Mouse (Mus musculus) embryonic facial prominence, embryonic 15.5 days (tissue): ENCODE measurements around the gene H2-Oa. TPM values are rescaled to one million over a fixed set of nuclear protein-coding genes. Genes with fewer than 3 reads are reported as not detected.

Source experiments
- ATAC-seq: fragments of 200-750 bp; cut with Nextera tagmentation; 2 replicates; pipeline ENCODE4 v1.8.0; 2017; ENCODE audit warnings: low read depth, moderate TSS enrichment; ENCODE audit not compliant: insufficient number of reproducible peaks, low FRiP score, low TSS enrichment
- H3K27ac ChIP-seq: fragments of 300-500 bp; sonication (generic); replicated peaks from 2 replicates; pipeline ENCODE4 v1.5.1; 2015; ENCODE audit warnings: mild to moderate bottlenecking, inconsistent platforms
- H3K27me3 ChIP-seq: fragments of 300-500 bp; sonication (generic); 2 replicates; pipeline ENCODE4 v1.6.1; 2015; ENCODE audit warnings: inconsistent platforms
- H3K36me3 ChIP-seq: fragments of 300-500 bp; sonication (generic); 2 replicates; pipeline ENCODE4 v1.6.1; 2015; ENCODE audit warnings: mild to moderate bottlenecking, inconsistent platforms
- H3K4me1 ChIP-seq: fragments of 300-500 bp; sonication (generic); 2 replicates; pipeline ENCODE4 v1.6.1; 2015; ENCODE audit warnings: inconsistent platforms
- H3K4me2 ChIP-seq: fragments of 300-500 bp; sonication (generic); replicated peaks from 2 replicates; pipeline ENCODE4 v1.6.1; 2015; ENCODE audit warnings: mild to moderate bottlenecking, inconsistent platforms
- H3K4me3 ChIP-seq: fragments of 300-500 bp; sonication (generic); replicated peaks from 2 replicates; pipeline ENCODE4 v1.5.1; 2015; ENCODE audit warnings: mild to moderate bottlenecking, inconsistent platforms
- H3K9ac ChIP-seq: fragments of 300-500 bp; sonication (generic); 2 replicates; pipeline ENCODE4 v1.6.1; 2015; ENCODE audit warnings: inconsistent platforms
- H3K9me3 ChIP-seq: fragments of 300-500 bp; sonication (generic); replicated peaks from 2 replicates; pipeline ENCODE4 v1.6.1; 2016; ENCODE audit warnings: inconsistent platforms
- WGBS: fragments of 180-500 bp; shearing (Covaris S2); methylation state at CpG from one replicate; pipeline ENCODE4 v1.1.7; 2015; 5-methylcytosine and 5-hydroxymethylcytosine counted together
- polyA plus RNA-seq: library from polyadenylated mRNA; unstranded; fragments of >200 nt; fragmentation: Nextera tagmentation; extraction: Ambion mirVana; gene quantifications from 2 replicates; pipeline ENCODE4 v1.2.1, GENCODE M21; 2015

The H2-Oa gene
- polyA plus RNA-seq: 0.54 and 0.89 TPM in 2 replicates

- H3K36me3 ChIP-seq: no peaks in the 10 kb centered on the region
- 0 out of 2 replicates have a peak, but pooled peaks cover 2% of the 10 kb centered on the region for H3K9me3 ChIP-seq
- no peaks in the 10 kb centered on the region; the same call in 1 of the 2 replicates for H3K4me1 ChIP-seq
- no peak within 1 kb of the TSS for H3K4me3 ChIP-seq
- no peak for ATAC-seq
- H3K27me3 ChIP-seq: no peaks in the 10 kb centered on the region
- no peak within 1 kb of the TSS for H3K27ac ChIP-seq
- H3K9ac ChIP-seq: no peak within 1 kb of the TSS
- no peak within 1 kb of the TSS for H3K4me2 ChIP-seq
- WGBS: 36% methylated on average over 11 of the region's 11 CpGs
These were observed at the start of gene H2-Oa for GRCm38 (mm10) chr17:34092197-34092875. TSS of gene H2-Oa (plus strand) at chr17:34092340.

- H3K4me1 ChIP-seq: 0 out of 2 replicates have a peak, but pooled peaks cover 5% of the 10 kb centered on the region
- H3K27me3 ChIP-seq: peaks cover 13% of the 10 kb centered on the region; the same call in 1 of the 2 replicates
- H3K4me3 ChIP-seq: no peak overlapping the region
- 77% methylated on average over 14 of the region's 14 CpGs for WGBS
- H3K9me3 ChIP-seq: no peaks in the 10 kb centered on the region
- no peak for ATAC-seq
- no peak overlapping the region for H3K9ac ChIP-seq
- no peak overlapping the region for H3K27ac ChIP-seq
- no peaks in the 10 kb centered on the region for H3K36me3 ChIP-seq
- no peak overlapping the region for H3K4me2 ChIP-seq
These were observed 46.2 kb upstream of the H2-Oa start for GRCm38 (mm10) chr17:34045941-34046340.

GRCm38 (mm10) chr17:34047404-34048050 is 44.6 kb upstream of the H2-Oa start:
- H3K9me3 ChIP-seq: no peaks in the 10 kb centered on the region
- H3K27me3 ChIP-seq: 0 out of 2 replicates have a peak, but pooled peaks cover under 1% of the 10 kb centered on the region
- no peaks in the 10 kb centered on the region for H3K4me1 ChIP-seq
- no peak overlapping the region for H3K27ac ChIP-seq
- H3K9ac ChIP-seq: no peak overlapping the region
- H3K36me3 ChIP-seq: no peaks in the 10 kb centered on the region
- no peak overlapping the region for H3K4me3 ChIP-seq
- H3K4me2 ChIP-seq: no peak overlapping the region
- no peak for ATAC-seq
- 91% methylated on average over 5 of the region's 5 CpGs for WGBS

- 78% methylated on average over 7 of the region's 7 CpGs for WGBS
- Histone ChIP-seq H3K27me3 (no peaks in the 10 kb centered on the region), H3K9me3 (no peaks in the 10 kb centered on the region), H3K9ac (no peak overlapping the region), H3K27ac (no peak overlapping the region), H3K4me2 (no peak overlapping the region), H3K36me3 (no peaks in the 10 kb centered on the region), H3K4me1 (no peaks in the 10 kb centered on the region), H3K4me3 (no peak overlapping the region)
- ATAC-seq: no peak
These were observed 34.9 kb upstream of the H2-Oa start for GRCm38 (mm10) chr17:34057224-34057623.

GRCm38 (mm10) chr17:34068864-34069263 is 23.3 kb upstream of the H2-Oa start:
- Histone ChIP-seq H3K27ac (no peak overlapping the region), H3K4me2 (no peak overlapping the region), H3K36me3 (no peaks in the 10 kb centered on the region), H3K9me3 (no peaks in the 10 kb centered on the region), H3K4me3 (no peak overlapping the region), H3K4me1 (no peaks in the 10 kb centered on the region), H3K9ac (no peak overlapping the region), H3K27me3 (no peaks in the 10 kb centered on the region)
- 50% methylated on average over 3 of the region's 3 CpGs for WGBS
- peak; percentile 53; the same call in 1 of the 2 replicates for ATAC-seq

GRCm38 (mm10) chr17:34072091-34072490 is 20.0 kb upstream of the H2-Oa start:
- Histone ChIP-seq H3K36me3 (no peaks in the 10 kb centered on the region), H3K27me3 (peaks cover 14% of the 10 kb centered on the region), H3K4me2 (no peak overlapping the region), H3K27ac (no peak overlapping the region), H3K4me1 (no peaks in the 10 kb centered on the region), H3K4me3 (no peak overlapping the region), H3K9ac (no peak overlapping the region), H3K9me3 (no peaks in the 10 kb centered on the region)
- WGBS: 60% methylated on average over 5 of the region's 5 CpGs
- ATAC-seq: no peak

GRCm38 (mm10) chr17:34075271-34075670 is 16.9 kb upstream of the H2-Oa start:
- H3K4me2 ChIP-seq: no peak overlapping the region
- H3K36me3 ChIP-seq: no peaks in the 10 kb centered on the region
- no peaks in the 10 kb centered on the region for H3K9me3 ChIP-seq
- no peak overlapping the region for H3K9ac ChIP-seq
- H3K4me3 ChIP-seq: no peak overlapping the region
- no peak overlapping the region for H3K27ac ChIP-seq
- H3K27me3 ChIP-seq: peaks cover 19% of the 10 kb centered on the region
- H3K4me1 ChIP-seq: no peaks in the 10 kb centered on the region
- 36% methylated on average over 7 of the region's 7 CpGs for whole genome bisulfite sequencing
- ATAC-seq: no peak

GRCm38 (mm10) chr17:34077549-34077948 is 14.6 kb upstream of the H2-Oa start:
- H3K27me3 ChIP-seq: peaks cover 19% of the 10 kb centered on the region
- H3K27ac ChIP-seq: no peak overlapping the region
- WGBS: 1% methylated on average over 9 of the region's 9 CpGs
- no peak for ATAC-seq
- H3K4me1 ChIP-seq: no peaks in the 10 kb centered on the region
- H3K36me3 ChIP-seq: no peaks in the 10 kb centered on the region
- H3K4me2 ChIP-seq: no peak overlapping the region
- H3K9me3 ChIP-seq: no peaks in the 10 kb centered on the region
- H3K9ac ChIP-seq: no peak overlapping the region
- no peak overlapping the region for H3K4me3 ChIP-seq

- Histone ChIP-seq H3K4me1 (no peaks in the 10 kb centered on the region), H3K4me3 (no peak overlapping the region), H3K27me3 (peaks cover 19% of the 10 kb centered on the region), H3K9ac (no peak overlapping the region), H3K36me3 (no peaks in the 10 kb centered on the region), H3K27ac (no peak overlapping the region), H3K4me2 (no peak overlapping the region), H3K9me3 (no peaks in the 10 kb centered on the region)
- ATAC-seq: no peak
- WGBS: 58% methylated on average over 4 of the region's 4 CpGs
These were observed 14.0 kb upstream of the H2-Oa start for GRCm38 (mm10) chr17:34078148-34078547.

- Histone ChIP-seq H3K4me3 (no peak overlapping the region), H3K4me2 (no peak overlapping the region), H3K27ac (no peak overlapping the region), H3K4me1 (no peaks in the 10 kb centered on the region), H3K9ac (no peak overlapping the region), H3K36me3 (no peaks in the 10 kb centered on the region), H3K9me3 (no peaks in the 10 kb centered on the region), H3K27me3 (peaks cover 19% of the 10 kb centered on the region)
- ATAC-seq: no peak
- 85% methylated on average over 11 of the region's 11 CpGs for WGBS
These were observed 13.1 kb upstream of the H2-Oa start for GRCm38 (mm10) chr17:34079002-34079401.

GRCm38 (mm10) chr17:34079621-34080020 is 12.5 kb upstream of the H2-Oa start:
- no peak overlapping the region for H3K4me3 ChIP-seq
- H3K27ac ChIP-seq: no peak overlapping the region
- H3K9me3 ChIP-seq: no peaks in the 10 kb centered on the region
- H3K4me2 ChIP-seq: no peak overlapping the region
- WGBS: 11% methylated on average over 5 of the region's 5 CpGs
- H3K4me1 ChIP-seq: no peaks in the 10 kb centered on the region
- H3K27me3 ChIP-seq: peaks cover 19% of the 10 kb centered on the region
- no peaks in the 10 kb centered on the region for H3K36me3 ChIP-seq
- no peak overlapping the region for H3K9ac ChIP-seq
- ATAC-seq: peak; percentile 76; the same call in 1 of the 2 replicates
